Mouse (Mus musculus) hindbrain, embryonic 13.5 days (tissue): ENCODE measurements around the gene Zfyve19. TPM values are rescaled to one million over a fixed set of nuclear protein-coding genes. Genes with fewer than 3 reads are reported as not detected.

ENCODE experiments used
- polyA plus RNA-seq: library from polyadenylated mRNA; unstranded; fragments of >200 nt; fragmentation: Nextera tagmentation; extraction: Ambion mirVana; gene quantifications from 2 replicates; pipeline ENCODE4 v1.2.1, GENCODE M21; 2015

Gene Zfyve19
- polyA plus RNA-seq, 1 experiment from 2014 or later, result 57.5 TPM

Other genes with a start within 250 kb of the Zfyve19 start
- 34.2 and 36.0 TPM in 2 replicates for gene Ccdc32, start 179.2 kb upstream of the Zfyve19 start, polyA plus RNA-seq
- gene Rpusd2, start 173.8 kb upstream of the Zfyve19 start, polyA plus RNA-seq, result 4.4 and 4.7 TPM in 2 replicates
- 11.9 and 15.2 TPM in 2 replicates for gene Knl1, start 161.5 kb upstream of the Zfyve19 start, polyA plus RNA-seq
- 12.6 and 12.8 TPM in 2 replicates for gene Rad51, start 95.8 kb upstream of the Zfyve19 start, polyA plus RNA-seq
- gene Rmdn3, start 51.6 kb upstream of the Zfyve19 start, polyA plus RNA-seq, result 44.3 and 47.3 TPM in 2 replicates
- 9.3 and 14.7 TPM in 2 replicates for gene Gchfr, start 40.8 kb upstream of the Zfyve19 start, polyA plus RNA-seq
- 0.75 and 0.96 TPM in 2 replicates for gene Gm14137, start 34.1 kb upstream of the Zfyve19 start, polyA plus RNA-seq
- 25.0 and 27.3 TPM in 2 replicates for gene Dnajc17, start 178 bp downstream of the Zfyve19 start, polyA plus RNA-seq
- not detected in 2 replicates for gene Ppp1r14d, start 21.3 kb downstream of the Zfyve19 start, polyA plus RNA-seq
- gene Spint1, start 28.7 kb downstream of the Zfyve19 start, polyA plus RNA-seq, result 0.72 and 0.99 TPM in 2 replicates
- gene Rhov, start 62.7 kb downstream of the Zfyve19 start, polyA plus RNA-seq, result 21.2 and 23.4 TPM in 2 replicates
- 26.0 and 26.1 TPM in 2 replicates for gene Vps18, start 80.1 kb downstream of the Zfyve19 start, polyA plus RNA-seq
- gene Dll4, start 117.2 kb downstream of the Zfyve19 start, polyA plus RNA-seq, result 5.4 and 5.9 TPM in 2 replicates
- 6.1 and 6.7 TPM in 2 replicates for gene Chac1, start 142.6 kb downstream of the Zfyve19 start, polyA plus RNA-seq